Mouse (Mus musculus) gastrocnemius, adult 8-10 months (tissue): ENCODE data around the gene Crocc. TPM values are rescaled to one million over a fixed set of nuclear protein-coding genes. Genes with fewer than 3 reads are reported as not detected.

Source experiments
- DNase-seq, 2 experiments: peaks; one replicate each; pipeline ENCODE4 v3.0.0; 2022; ENCODE audit warnings: low spot score in 2 of 2
- total RNA-seq, 4 experiments: library from RNA; stranded (reverse); gene quantifications; 2 replicates each; pipeline ENCODE4 v1.2.4; 2022

The Crocc gene
- total RNA-seq, 4 experiments from 2014 or later, result 1.2 to 2.2 (median 1.9) TPM

GRCm38 (mm10) chr4:140986711-140987395 is 73.5 kb downstream of the Crocc start, which contains the start of gene Atp13a2:
Atp13a2 (plus strand) TSS chr4:140986873.
- DNase-seq, result peak; percentile 83

GRCm38 (mm10) chr4:140986024-140986710 is 74.2 kb downstream of the Crocc start:
- no peak for DNase-seq

- no peak for DNase-seq
Observed at GRCm38 (mm10) chr4:140984544-140984943, 75.8 kb downstream of the Crocc start.

GRCm38 (mm10) chr4:140983442-140983841 is 76.9 kb downstream of the Crocc start:
- DNase-seq, result no peak

GRCm38 (mm10) chr4:140982808-140983207 is 77.5 kb downstream of the Crocc start:
- no peak for DNase-seq

- DNase-seq, result no peak
Observed at GRCm38 (mm10) chr4:140981605-140982004, 78.7 kb downstream of the Crocc start.

GRCm38 (mm10) chr4:140977886-140978692 is 82.3 kb downstream of the Crocc start:
- no peak for DNase-seq

- DNase-seq, result no peak
Observed at GRCm38 (mm10) chr4:140977278-140977677, 83.1 kb downstream of the Crocc start.

- DNase-seq, result no peak
Observed at GRCm38 (mm10) chr4:140975356-140975755, 85.0 kb downstream of the Crocc start.

- DNase-seq, result no peak
Observed at GRCm38 (mm10) chr4:140974408-140974807, 85.9 kb downstream of the Crocc start.

GRCm38 (mm10) chr4:140971691-140972090 is 88.7 kb downstream of the Crocc start:
- DNase-seq, result no peak

GRCm38 (mm10) chr4:140967386-140968159 is 92.8 kb downstream of the Crocc start:
- DNase-seq, result no peak

Other genes starting within 250 kb of the Crocc start
- gene Padi3, start 249.9 kb downstream of the Crocc start, total RNA-seq, result 1 to 10 TPM in 2 of 4 experiments, under 1 TPM in 2; 0.74 to 2.0 (median 1.5) TPM
- gene Padi1, start 214.8 kb downstream of the Crocc start, total RNA-seq, result under 1 TPM in 1 of 4 experiments, not detected in 3; 0.07 TPM
- gene Padi2, start 154.2 kb downstream of the Crocc start, total RNA-seq, result 100 to 1,000 TPM in 2 of 4 experiments, 10 to 100 TPM in 2; 91.7 to 147 (median 109) TPM
- gene Sdhb, start 99.3 kb downstream of the Crocc start, total RNA-seq, result 100 to 1,000 TPM; 520 to 588 (median 538) TPM
- gene Atp13a2, start 73.7 kb downstream of the Crocc start, total RNA-seq, result 10 to 100 TPM; 17.2 to 22.5 (median 18.4) TPM
- gene Mfap2, start 50.1 kb downstream of the Crocc start, total RNA-seq, result 1 to 10 TPM in 2 of 4 experiments, under 1 TPM in 2; 0.48 to 2.2 (median 1.3) TPM
- gene Necap2, start 17.8 kb upstream of the Crocc start, total RNA-seq, result 10 to 100 TPM; 12.0 to 19.2 (median 13.8) TPM
- not detected for gene Spata21, start 27.8 kb upstream of the Crocc start, total RNA-seq
- 100 to 1,000 TPM; 137 to 140 (median 139) TPM for gene Szrd1, start 79.2 kb upstream of the Crocc start, total RNA-seq
- 10 to 100 TPM in 3 of 4 experiments, 1 to 10 TPM in 1; 9.3 to 11.2 (median 10.7) TPM for gene Fbxo42, start 87.4 kb upstream of the Crocc start, total RNA-seq
- 1 to 10 TPM in 1 of 4 experiments, not detected in 3; 1.4 TPM for gene Rsg1, start 153.4 kb upstream of the Crocc start, total RNA-seq
- gene Arhgef19, start 178.9 kb upstream of the Crocc start, total RNA-seq, result 1 to 10 TPM in 1 of 4 experiments, under 1 TPM in 3; 0.10 to 1.1 (median 0.22) TPM
- 1 to 10 TPM in 3 of 4 experiments, under 1 TPM in 1; 0.85 to 2.0 (median 1.8) TPM for gene Epha2, start 240.7 kb upstream of the Crocc start, total RNA-seq